Mouse (Mus musculus) heart, postnatal 14 days (tissue): ENCODE measurements around the gene Tmem80. TPM values are rescaled to one million over a fixed set of nuclear protein-coding genes. Genes with fewer than 3 reads are reported as not detected.

Experiments used
- DNase-seq, 2 experiments: peaks; one replicate each; pipeline ENCODE4 v3.0.0; 2021 to 2022
- intact Hi-C: fragments of 180-260 bp; cut with DNase I; formaldehyde crosslinking; loops from one replicate; pipeline ENCODE4 v1.15.1; 2025
- long read RNA-seq, 2 experiments: library from polyadenylated mRNA; stranded (forward); transcript quantifications; one replicate each; pipeline ENCODE4 v2.0.0; 2021
- total RNA-seq, 2 experiments: library from RNA; stranded (reverse); gene quantifications; 2 replicates each; pipeline ENCODE4 v1.2.3; 2021

Gene Tmem80
- total RNA-seq: 10 to 100 TPM; 13.6 to 16.1 TPM
- long read RNA-seq, experiment 1, transcript Tmem80-203 (3 exons, 669 nt): major isoform, 5 of 11 reads
- long read RNA-seq, experiment 1, partial matches to known transcripts: 0 of 11 reads
- long read RNA-seq, experiment 1, other reads (novel, unspliced or antisense): 2 of 11 reads
- long read RNA-seq, experiment 2, transcript Tmem80-203 (3 exons, 669 nt): major isoform, 6 of 14 reads
- long read RNA-seq, experiment 2, partial matches to known transcripts: 0 of 14 reads
- long read RNA-seq, experiment 2, other reads (novel, unspliced or antisense): 1 of 14 reads

- intact Hi-C loops: no loop called here
- peak; percentile 99 for DNase-seq
Observed at GRCm38 (mm10) chr7:141327469-141328372, at the start of gene Tmem80, which contains the start of gene Deaf1. Gene Tmem80, plus strand, starts transcription at chr7:141327739. Gene Deaf1, minus strand, starts transcription at chr7:141327690.

GRCm38 (mm10) chr7:141278766-141279590 is 48.6 kb upstream of the Tmem80 start, which contains the start of gene Sct:
Gene Sct, minus strand, starts transcription at chr7:141279133.
- DNase-seq: no peak
- intact Hi-C loops: no loop called here

- DNase-seq: no peak
- intact Hi-C loops: no loop called here
Observed at GRCm38 (mm10) chr7:141281442-141281841, 46.1 kb upstream of the Tmem80 start.

DNA sequence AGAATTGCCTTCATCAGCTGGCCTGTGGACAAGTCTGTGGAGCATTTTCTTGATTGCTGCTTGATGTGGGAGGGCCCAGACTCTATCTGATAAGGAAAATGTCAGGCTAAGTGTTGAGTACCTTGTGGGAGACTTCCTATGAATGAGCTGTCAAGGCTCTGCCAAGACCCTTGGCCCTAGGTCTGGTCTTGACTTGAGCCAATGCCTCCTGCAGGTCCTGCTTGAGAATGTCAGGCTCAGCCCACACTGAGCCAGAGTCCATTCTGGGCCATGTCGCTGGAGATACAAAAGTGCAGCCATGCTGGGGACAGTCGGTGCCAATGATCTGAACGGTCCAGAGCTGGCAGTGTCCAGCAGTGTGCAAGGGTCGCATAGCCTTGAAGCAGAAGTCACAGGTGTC is 44.8 kb upstream of the Tmem80 start:
- intact Hi-C loops: no loop called here
- DNase-seq: no peak

- no peak for DNase-seq
- intact Hi-C loops: no loop called here
Observed at GRCm38 (mm10) chr7:141288042-141288441, 39.5 kb upstream of the Tmem80 start.

DNA sequence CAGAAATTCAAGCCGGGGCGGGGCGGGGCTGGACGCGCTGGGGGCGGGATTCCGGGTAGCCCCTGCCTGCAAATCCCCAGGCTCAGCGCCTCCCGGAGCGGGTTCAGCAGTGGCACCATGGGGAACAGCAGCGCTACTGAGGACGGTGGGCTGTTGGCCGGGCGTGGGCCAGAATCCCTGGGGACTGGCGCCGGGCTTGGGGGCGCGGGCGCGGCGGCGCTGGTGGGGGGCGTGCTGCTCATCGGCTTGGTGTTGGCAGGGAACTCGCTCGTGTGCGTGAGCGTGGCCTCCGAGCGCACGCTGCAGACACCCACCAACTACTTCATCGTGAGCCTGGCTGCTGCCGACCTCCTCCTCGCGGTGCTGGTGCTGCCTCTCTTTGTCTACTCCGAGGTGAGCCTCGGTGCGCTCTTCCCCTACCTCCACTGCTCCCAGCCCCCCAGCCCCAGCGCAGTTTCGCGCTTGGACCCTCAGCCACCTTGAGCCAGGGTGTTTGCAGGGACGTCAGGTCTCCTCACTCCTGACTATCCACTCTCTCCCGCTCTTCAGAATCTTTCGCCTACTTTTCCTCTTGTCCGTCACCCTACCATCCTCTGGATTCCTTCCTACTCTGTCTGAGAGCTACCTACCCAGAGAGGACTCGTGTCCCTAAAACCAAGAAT is 35.5 kb upstream of the Tmem80 start, which contains the start of gene Drd4:
TSS of gene Drd4 (plus strand) at position 86 of the 662 bp plus-strand sequence.
- DNase-seq: no peak
- intact Hi-C loops: no loop called here

DNA sequence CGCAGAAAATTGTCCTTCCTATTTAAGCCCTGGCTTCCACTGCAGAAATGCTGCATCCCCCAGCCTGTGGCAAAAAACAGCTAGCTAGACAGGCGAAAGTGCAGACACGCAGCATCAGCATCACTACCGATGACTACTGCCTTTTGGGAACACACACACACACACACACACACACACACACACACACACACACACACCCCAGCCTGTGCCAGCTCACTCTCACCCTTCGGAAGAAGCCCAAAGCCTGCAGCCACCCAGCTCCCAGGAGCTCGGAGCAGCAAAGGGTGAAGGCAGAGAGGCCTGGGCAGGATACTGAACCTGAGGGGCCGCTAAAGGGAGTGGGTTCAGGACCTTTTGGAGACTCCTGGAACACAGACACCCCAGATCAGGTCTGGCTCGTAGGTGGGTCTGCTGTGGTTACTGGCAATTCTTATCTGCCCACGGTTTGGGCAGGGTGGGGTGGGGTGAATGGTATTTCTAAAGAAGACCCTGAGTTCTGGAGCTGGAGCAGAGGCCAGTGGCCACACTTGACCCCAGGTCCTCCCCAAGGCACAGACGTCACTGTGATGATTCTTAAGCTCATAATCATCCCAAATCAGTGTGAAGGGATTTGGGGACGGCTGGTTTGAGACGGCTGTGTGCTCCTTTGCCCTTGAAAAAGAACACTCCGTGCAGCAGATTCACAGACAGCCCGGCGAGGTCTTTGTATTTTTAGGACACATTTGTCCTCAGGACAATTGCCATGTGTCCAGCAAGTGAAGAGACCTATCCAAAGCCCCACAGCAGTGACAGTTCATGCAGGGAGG is 34.8 kb upstream of the Tmem80 start:
- DNase-seq: no peak
- intact Hi-C loops: no loop called here

DNA sequence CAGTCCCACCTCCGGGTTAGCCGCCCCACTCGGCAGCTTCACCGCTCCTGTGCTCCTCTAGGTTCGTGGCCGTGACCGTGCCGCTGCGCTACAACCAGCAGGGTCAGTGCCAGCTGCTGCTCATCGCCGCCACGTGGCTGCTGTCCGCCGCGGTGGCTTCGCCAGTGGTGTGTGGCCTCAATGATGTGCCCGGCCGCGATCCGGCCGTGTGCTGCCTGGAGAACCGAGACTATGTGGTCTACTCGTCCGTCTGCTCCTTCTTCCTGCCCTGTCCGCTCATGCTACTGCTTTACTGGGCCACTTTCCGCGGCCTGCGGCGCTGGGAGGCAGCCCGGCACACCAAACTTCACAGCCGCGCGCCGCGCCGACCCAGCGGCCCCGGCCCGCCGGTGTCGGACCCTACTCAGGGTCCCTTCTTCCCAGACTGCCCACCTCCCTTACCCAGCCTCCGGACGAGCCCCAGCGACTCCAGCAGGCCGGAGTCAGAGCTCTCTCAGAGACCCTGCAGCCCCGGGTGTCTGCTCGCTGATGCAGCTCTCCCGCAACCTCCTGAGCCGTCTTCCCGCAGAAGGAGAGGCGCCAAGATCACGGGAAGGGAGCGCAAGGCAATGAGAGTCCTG is 33.6 kb upstream of the Tmem80 start:
- intact Hi-C loops: no loop called here
- peak; percentile 13 to 47 for DNase-seq

DNA sequence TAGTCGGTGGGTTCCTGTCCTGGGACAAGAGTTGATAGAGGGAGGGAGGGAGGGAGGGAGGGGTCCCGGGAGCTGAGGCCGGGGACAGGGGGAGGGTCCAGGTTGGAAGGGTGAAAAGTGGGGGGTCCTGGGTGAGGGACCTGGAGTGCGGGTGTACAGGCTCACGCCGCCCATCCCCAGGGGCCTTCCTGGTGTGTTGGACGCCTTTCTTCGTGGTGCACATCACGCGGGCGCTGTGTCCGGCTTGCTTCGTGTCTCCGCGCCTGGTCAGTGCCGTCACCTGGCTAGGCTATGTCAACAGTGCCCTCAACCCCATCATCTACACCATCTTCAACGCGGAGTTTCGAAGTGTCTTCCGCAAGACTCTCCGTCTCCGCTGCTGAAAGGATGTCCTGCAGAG is 33.1 kb upstream of the Tmem80 start:
- intact Hi-C loops: no loop called here
- no peak for DNase-seq

DNA sequence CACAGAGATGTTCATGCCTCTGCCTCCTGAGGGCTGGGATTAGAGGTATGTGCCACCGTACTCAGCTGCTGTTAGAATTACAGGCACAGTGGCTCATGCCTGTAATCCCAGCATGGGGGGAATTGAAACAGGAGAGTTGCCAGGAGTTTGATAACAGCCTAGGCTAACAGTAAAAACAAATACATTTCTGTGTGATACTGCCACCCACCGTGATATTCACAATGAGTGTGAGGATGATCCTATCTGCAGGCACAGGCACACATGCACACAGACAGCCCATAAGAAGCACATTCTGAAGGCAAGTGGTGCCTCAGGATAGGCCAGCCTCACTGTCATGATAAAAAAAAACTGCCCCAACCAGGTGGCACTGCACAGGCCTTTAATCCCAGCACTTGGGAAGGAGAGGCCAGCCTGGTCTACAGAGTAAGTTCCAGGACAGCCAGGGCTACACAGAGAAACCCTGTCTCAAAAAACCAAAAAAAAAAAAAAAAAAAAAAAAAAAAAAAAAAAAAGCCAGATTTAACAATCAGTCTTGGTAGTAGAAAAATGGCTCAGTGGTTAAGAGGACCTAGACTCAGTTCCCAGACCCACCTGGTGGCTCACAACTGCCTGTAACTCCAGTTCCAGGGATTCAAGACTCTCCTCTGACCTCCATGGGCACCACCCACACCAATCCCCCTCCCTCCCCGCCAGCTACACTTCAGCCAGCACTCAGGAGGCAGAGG is 29.5 kb upstream of the Tmem80 start:
- no peak for DNase-seq
- intact Hi-C loops: no loop called here

DNA sequence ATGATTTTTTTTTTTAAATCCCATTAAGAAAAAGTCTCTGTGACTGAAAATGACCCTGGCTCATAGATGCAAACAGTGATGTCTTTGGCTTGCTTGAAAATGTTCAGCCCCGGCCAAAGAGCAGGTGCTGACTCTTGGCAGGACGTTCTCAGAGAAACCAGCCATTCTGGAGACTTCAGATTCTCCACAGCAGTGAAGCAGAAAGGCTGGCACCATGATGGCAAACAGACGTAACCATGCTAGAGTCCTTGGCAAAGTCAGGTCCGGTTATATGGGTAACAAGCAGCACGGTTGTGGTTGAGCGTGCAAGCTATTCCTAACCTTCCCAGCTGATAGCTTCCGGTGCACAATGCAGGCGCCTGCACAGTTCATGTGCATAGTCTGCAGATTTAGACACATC is 28.4 kb upstream of the Tmem80 start:
- intact Hi-C loops: no loop called here
- DNase-seq: no peak

GRCm38 (mm10) chr7:141301386-141301785 is 26.2 kb upstream of the Tmem80 start:
- intact Hi-C loops: no loop called here
- no peak for DNase-seq

- intact Hi-C loops: no loop called here
- no peak for DNase-seq
Observed at GRCm38 (mm10) chr7:141302702-141303268, 24.8 kb upstream of the Tmem80 start.

GRCm38 (mm10) chr7:141304537-141304936 is 23.0 kb upstream of the Tmem80 start:
- intact Hi-C loops: no loop called here
- no peak for DNase-seq

- intact Hi-C loops: no loop called here
- no peak for DNase-seq
Observed at GRCm38 (mm10) chr7:141314416-141314815, 13.1 kb upstream of the Tmem80 start.

DNA sequence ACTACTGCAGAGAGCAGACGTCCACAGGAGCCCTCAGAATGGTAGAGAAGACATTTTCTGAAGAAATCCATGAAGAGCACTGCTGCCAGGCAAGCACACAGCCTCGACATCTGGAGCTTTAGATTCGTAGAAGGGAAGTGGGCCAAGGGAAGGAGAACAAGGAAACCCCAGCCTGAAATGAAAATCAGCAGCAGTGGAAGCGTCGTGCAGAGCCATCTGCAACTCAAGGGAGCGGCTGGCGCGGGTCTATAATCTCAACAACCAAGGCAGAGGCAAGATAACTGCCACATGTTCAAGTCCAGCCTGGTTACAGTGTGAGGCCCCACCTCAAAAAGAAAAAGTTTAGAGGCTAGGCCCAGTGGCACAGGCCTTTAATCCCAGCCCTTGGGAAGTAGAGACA is 12.5 kb upstream of the Tmem80 start:
- DNase-seq: no peak
- intact Hi-C loops: no loop called here

- peak; percentile 24 to 38 for DNase-seq
- intact Hi-C loops: no loop called here
Observed at GRCm38 (mm10) chr7:141315974-141316373, 11.6 kb upstream of the Tmem80 start.

DNA sequence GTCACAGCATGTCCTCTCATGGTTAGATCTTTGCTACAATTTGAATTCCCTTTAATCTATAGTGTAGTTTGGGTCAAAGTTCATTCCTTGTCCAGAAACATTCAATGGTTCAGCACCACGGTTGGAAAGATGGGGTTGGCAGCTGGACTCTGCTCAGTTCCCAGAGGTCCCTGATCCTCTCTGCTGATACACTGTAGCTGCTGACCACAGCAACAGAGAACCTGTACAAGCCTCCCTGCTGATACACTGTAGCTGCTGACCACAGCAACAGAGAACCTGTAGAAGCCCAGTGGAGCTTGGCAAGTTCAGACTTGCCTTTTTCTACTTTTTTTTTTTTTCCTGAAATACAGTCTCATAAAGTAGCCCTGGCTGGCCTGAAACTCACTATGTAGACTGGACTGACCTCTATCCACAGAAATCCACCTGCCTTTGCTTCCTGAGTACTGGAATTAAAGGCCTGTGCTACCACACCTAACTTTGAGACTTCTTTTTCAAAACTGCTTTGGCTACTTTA is 9.9 kb upstream of the Tmem80 start:
- no peak for DNase-seq
- intact Hi-C loops: no loop called here
